Mouse (Mus musculus): Measurements from ENCODE around the gene Rasal3.
A peak's percentile ranks its signal among the peaks of the same experiment; 100 is the strongest.

Rasal3 gene

DNA sequence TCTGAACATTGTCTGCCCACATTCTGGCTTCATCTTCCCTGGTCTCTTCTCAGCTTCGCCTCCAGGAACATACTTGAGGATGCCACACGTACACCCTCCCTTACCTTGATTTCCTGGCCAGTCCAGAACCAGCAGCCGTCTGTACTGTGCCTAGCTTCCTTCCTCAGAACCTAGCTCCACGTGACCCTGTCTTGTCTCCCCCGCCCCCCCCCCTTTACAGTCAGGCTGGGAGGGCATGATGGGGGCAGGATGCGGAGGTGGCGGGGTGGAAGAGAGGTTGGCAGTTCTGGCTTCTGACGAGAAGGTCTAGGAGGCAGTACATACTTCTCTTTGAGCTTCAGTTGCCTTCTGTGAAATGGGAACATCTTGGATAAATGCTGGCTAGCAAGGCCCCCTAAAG lies at the start of gene Rasal3:
TSS of gene Rasal3 (minus strand) at position 167 of the 400 bp plus-strand sequence.
- no peak for DNase-seq (ENCODE audit: low spot score)

DNA sequence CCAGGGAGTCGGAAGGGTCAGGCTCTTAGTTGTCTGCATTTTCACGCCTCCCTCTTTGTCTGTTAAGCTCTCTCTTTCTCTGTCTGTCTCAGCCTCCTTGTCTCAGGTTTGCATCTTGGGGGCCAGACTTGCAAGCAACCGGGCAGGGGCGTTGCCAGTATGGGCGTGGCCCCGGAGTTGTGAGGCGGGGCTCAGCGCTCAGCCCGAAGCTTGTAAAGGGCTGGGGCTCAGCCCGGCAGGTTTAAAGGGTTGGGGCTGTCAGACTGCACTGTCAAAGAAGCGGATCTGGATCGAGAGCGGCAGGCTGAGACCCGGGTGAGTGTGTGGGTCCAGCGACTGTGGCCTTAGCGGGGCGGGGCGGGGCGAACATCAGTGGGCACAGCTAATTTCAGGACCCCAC lies 49.1 kb upstream of the Rasal3 start, which contains the start of gene Cyp4f39:
TSS of gene Cyp4f39 (plus strand) at position 242 of the 400 bp plus-strand sequence.
- DNase-seq (ENCODE audit: low spot score), result no peak

DNA sequence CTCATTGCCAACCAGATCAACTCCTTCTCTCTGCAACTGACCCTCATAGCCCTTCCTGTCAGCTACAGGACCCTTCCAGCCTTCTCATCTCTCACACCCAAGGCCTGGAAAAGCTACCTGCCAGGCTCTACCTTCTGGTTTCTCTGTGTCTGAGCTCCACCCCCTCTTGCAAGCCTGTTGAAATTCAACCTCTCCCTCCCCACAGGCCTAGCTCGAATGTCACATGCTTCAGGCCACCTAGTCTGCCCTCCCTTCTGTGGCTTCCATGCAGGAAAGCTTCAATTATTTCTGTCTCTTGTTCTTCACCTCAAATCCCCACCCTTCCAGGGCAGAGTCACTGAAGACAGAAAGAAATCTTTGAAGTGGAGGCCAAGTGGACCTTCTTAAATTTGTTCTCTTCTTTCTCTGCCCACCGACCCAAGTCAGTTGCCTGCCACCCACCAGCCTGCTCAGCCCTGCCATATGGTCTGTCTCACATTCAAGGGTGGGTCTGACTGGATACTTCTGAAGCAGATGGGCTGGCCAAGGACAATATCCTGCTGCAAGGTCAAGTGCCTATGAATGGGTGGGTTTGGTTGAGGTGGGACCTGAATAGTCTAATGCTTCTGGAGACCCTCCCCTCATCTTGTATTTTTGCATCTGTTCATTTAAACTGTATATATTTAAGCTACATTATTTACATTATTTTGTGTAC lies 47.6 kb upstream of the Rasal3 start:
- DNase-seq (ENCODE audit: low spot score), result no peak

DNA sequence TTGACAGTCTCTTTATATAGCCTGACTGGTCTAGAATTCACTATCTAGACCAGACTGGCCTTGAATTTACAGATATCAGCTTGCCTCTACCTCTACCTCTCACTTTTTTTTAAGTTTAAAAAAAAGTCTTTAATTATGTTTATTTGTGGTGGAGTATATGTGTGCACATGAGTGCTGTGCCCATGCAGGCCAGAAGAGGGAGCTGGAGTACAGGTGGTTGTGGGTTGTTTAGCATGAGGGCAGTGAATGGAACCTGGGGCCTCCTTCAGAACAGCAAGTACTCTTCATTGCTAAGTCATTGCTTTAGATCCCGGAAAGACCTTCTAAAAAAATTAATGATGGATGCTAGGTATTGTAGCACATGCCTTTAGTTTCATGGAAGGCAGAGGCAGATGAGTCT lies 45.7 kb upstream of the Rasal3 start:
- DNase-seq (ENCODE audit: low spot score), result no peak

DNA sequence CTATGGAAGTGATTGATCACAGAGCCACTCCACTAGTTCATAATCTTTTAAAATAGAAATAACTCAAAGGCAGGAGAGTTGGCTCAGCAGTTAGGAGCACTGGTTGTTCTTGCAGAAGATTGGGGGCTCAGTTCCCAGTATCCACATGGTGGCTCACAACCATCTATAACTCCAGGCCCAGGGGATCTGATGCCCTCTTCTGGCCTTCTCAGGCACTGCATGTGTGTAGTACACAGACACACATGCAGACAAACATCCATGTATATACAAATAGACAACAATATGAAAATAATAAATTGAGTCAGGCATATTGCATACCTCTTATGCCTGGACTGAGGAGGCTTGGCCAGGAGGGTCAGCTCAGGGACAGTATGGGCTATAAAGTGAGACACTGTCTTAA lies 43.8 kb upstream of the Rasal3 start:
- DNase-seq (ENCODE audit: low spot score), result no peak

DNA sequence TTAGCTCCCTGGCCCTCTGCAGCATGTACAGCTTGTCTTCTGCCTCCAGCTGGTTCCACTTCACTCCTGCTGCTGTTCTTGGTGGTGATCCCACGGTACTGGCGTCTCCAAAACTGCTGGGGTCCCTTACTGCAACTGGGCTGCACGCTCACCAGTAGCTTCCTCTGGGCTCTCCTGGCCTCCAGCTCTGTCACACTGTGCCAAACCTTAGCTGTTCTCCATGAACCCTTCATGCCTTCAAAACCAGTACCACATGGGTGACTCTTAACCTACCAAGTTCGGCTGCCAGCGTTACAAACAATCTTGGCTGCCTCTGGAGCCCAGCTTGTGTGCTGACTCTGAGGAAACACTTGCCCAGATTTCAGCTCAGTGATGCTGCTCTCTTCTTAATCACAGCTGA lies 41.6 kb upstream of the Rasal3 start:
- DNase-seq (ENCODE audit: low spot score), result peak; percentile 100

DNA sequence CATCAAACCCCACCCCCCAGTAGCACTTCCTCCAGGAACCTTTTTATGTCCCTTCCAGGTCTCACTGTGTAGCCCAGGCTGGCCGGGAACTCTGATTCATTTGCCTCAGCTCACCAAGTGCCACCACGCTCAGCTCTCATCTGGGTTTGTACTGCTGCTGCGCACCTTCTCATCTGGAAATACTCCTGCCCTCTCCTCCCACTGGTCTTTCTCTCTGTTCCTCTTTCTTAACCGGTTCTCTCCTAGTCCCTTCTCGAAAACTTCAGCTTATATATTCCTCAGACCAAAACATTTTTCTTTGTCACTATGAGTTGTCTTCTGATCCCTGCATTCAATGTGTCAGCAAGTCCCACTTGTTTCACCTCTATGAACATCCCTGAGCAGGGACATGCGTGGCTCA lies 39.9 kb upstream of the Rasal3 start:
- no peak for DNase-seq (ENCODE audit: low spot score)

DNA sequence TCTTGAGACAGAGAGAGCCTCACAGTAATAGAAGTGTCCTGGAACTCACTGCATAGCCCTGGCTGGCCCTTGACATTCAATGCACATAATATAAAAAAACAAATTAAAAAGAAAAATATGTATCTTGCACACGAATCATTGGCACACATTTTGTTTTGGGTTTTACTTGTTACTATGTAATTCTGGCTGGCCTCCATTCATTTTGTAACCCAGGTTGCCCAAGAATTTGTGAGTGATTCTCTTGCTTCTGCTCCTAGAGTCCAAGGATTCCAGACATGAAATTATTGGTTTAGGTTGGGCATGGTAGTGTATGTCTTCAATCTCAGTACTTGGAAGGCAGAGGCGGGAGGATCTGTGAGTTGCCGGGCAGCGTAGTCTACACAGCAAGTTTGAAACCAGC lies 33.7 kb upstream of the Rasal3 start:
- peak; percentile 81 for DNase-seq (ENCODE audit: low spot score)

DNA sequence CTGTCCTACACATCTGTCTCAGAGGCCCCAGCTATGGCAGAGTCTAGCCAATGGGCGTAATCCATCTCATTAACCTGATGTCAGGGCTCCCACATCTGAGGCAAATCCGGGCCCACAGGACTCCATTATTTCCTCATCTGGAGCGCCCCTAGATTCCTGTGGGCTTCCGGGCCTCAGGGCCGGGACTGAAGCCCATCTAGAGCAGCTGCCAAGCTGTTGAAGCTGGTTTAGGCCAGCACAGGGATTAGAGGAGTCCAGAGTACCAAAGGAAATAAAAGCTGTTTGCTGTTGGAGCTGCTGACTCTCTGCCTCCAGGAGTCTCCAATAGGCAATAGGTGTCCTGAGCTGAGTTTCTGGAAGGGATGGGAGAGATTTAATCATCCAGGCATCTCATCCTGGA lies 31.8 kb upstream of the Rasal3 start:
- no peak for DNase-seq (ENCODE audit: low spot score)

DNA sequence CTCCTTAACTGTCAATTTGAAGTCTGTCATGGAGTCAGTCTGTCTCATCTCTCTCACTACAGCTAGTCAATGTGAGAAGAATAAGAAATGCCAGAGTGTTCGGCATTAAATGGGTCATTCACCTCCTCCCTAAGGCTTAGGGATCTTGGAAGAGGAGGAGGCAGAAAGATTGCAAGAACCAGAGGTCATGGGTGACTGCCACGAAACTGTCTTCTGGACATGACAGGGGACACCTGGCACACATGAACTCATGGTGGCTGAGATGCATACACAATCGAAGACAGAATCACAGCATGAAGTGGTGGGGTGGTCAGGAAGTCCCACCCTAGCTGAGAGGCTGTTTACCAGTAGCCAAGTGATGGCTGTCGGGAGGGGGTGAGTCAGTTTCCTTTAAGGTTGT lies 30.9 kb upstream of the Rasal3 start:
- no peak for DNase-seq (ENCODE audit: low spot score)

DNA sequence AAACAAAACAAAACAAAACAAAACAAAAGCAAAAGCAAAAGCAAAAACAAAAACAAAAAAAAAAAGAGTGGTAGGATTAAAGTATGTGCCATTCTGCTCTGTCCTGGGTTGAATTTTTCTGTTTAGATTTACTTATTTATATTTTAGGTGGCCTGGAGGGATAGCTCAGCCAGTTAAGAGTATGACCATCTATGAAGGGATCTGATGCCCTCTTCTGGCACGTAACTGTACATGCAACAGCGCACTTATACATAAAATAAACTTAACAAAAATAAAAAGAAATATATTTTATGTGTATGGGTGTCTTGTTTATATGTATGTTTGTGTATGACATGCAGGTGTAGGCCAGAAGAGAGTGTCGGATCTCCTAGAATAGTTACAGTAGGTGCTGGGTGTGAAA lies 28.6 kb upstream of the Rasal3 start:
- peak; percentile 61 for DNase-seq (ENCODE audit: low spot score)

DNA sequence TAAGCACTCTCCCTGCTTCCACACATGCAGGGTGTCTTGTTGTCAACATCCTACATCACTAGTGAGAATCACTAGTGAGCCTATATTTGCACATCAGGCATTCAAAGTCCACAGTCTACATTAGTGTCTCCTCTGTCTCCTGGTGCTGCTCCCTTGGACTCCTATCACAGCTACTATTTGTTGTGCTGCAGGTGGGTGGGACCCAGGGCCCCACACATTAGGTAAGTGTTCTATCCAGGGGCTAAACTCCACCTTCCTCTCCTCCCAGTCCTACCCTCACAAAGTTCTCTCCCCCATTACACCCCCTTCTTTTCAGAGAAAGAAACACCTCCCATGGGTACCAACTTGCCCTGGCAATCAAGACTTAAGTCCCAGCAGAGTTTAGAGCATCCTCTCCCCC lies 23.2 kb upstream of the Rasal3 start:
- DNase-seq (ENCODE audit: low spot score), result no peak

DNA sequence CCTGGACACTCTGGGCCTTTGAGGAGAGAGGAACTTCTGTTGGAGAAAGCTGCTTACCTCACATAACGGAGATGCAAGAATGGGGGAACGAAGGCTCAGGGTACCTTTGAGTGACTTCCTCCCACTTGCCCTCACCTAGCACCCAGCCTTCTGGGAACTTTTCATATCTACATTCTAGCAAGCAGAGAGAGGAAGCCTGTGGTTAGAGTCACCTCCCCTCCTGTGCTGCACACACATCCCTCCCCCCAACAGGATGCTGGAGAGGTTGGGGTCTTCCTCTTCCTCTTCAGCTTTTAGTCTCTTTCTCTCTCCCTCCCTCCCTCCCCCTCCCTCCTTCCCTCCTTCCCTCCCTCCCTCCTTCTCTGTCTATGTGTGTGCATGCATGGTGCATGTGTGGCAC lies 20.7 kb upstream of the Rasal3 start, which contains the start of gene Pglyrp2:
TSS of gene Pglyrp2 (minus strand) at position 134 of the 400 bp plus-strand sequence.
- DNase-seq (ENCODE audit: low spot score), result no peak

DNA sequence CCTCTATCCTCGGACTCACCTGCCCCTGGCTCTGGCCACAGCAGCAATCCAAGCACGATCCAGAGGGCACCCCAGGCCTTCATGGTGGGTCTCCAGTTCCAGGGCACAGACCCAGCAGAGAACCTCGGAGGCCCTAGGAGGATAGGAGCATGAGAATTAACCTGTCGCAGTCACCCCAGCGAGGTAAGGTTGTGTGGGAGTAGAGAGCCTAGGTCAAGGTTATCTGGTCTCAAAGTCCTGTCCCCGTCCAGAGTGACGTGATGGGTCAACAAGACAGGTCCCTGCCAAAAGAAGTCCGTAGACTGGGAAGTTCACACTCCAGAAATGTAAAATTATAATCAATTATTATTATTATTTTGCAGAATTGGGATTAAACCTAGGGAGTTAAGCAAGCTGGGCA lies 17.4 kb upstream of the Rasal3 start:
- DNase-seq (ENCODE audit: low spot score), result no peak

DNA sequence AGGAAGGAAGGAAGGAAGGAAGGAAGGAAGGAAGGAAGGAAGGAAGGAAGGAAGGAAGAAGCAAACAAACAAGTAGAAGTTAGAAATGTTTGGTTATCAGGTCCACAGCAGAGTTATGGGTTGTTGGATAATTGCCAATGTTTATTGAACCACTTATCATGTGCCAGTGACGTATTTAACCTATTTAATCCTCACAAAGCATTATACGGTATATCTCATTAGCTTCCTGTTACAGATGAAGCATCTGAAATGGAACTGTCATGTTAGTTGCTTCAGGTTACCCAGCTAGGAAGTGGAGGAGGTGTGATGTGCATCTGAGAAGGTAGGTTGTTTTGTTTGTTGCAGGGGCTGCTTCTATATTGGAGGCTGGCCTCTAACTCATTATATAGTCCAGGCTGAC lies 16.6 kb upstream of the Rasal3 start:
- no peak for DNase-seq (ENCODE audit: low spot score)

DNA sequence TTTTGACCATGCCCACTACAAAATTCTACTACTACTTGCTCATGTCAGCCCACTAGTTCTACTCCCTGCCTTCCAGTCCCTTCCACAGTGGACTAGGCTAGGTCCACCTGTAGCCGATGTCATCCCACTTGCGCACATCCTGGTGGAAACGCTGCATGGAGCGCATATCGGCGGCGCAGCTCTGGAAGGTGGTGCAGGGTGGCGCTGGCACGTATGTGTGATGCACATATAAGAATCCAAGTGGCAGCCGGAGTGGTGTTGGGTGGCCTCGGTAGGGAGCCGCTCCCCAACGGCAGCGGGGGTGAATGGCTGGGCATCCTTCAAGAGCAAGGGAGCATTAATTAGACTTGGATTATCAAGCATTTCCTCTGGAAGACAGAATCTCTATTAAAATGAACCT lies 13.4 kb upstream of the Rasal3 start:
- DNase-seq (ENCODE audit: low spot score), result no peak

DNA sequence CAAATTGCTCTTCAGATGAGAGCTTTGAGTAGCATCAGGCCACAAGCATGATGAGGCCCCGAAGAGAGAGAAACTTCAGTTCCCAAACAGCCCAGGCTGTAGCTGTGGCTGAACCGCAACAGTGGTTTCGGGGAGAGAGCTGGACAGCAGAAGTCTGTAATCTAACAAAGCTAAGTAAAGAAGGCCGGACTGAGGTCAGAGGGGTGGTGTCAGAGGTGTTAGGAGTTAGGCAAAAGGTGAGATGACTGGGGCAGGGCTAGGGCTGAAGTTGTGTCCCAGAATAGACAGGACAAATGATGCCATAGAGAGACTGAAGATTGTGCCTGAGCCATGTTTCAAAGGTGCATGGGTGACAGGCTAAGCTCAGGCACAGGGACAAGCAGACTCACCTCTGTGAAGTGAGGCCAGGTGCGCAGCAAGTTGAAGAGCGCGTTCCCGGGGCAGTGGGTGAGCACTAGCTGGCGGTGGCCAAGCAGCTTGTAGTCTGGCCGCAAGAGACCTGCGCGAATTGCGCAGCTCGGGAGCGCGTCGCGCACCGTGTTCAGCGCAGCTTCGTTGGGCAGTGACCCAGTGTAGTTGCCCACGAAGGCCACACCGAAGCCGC lies 12.1 kb upstream of the Rasal3 start:
- DNase-seq (ENCODE audit: low spot score), result no peak

DNA sequence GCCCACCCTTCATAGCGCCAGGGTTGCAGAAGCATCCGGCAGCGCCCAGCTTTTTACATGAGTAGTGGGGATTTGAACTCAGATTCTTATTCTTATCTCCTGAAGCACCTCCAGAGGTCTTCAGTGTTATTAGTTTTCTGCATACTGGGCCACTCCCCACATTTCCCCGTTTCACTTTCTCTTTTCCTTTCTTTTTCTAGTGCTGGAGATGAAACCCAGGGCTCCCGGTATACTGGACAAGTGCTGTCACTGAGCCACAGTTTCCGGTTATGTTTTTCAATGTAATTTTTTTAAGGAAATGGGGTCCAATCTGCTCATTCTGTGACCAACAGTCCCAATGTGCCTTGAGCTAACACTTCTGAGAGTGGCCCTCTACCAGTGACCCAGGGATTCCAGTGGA lies 8.5 kb upstream of the Rasal3 start:
- no peak for DNase-seq (ENCODE audit: low spot score)

DNA sequence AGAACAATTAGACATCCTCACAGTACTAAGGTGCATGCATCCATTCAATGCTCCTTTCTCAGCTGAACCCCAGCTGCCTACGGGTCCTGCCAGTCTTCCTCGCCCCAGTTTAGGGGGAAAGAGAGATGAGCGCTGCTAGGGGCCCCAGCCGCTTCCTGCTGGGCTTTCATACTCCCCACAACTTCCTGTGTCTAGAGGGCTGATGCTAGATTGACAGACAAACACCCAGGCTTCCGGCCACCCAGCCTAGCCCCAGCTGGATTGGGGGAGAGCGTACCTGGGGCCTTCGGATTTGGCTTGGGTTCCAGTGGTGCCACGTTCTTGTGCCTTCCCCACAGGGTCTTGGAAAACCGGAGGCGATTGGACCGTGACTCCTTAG lies 615 bp downstream of the Rasal3 start:
- no peak for DNase-seq (ENCODE audit: low spot score)

DNA sequence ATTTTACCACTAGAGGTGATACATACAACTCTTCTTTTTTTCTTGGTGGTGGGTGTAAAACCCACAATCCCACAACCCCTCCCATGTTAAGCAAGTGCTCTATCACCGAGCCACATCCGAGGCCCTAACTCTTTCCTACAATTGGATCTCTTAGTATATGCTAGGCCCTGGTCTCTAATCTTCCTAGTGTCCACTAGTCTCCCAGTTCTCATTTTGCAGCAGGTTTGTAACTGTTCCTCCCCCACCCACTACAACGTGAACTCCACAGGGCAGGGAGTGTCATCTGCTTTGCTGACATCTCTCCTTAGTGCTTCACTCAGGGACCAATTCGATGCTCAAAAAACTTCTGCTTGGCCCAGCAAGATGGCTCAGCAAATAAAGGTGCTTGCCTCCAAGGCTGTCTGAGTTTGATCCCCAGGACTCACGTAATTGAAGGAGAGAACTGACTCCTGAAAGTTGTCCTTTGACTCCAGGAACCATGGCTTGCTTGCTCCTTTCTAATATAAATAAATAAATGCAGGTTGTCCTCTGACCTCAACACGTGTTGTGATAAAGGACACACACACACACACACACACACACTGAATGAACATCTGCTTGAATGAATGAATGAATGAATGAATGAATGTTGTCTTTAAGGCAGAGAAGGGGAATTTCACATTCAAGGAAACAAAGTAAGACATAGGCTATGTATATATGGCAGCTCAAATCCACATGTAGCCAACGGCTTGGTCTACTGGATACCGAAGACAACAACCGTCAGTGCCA lies 1.2 kb downstream of the Rasal3 start:
- DNase-seq (ENCODE audit: low spot score), result no peak

DNA sequence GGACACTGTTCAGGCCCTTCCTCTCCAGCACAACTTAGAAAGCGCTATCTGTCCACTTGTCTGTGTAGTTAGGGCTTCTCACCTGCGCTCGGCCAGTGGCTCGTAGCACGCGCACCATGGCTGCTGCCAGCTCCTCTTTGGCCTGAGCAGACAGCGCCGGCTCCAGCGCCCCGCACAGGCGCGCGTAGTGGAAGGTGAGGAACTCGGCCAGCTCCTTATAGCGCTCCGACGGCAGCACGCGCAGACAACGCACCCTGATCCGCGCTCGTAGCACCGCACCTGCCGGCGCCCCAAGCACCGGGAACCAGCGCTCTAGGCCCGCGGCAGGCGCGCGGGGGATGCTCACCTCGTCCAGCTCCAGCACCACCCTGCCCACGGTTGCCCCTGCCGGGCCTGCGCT lies 7.1 kb downstream of the Rasal3 start:
- no peak for DNase-seq (ENCODE audit: low spot score)

DNA sequence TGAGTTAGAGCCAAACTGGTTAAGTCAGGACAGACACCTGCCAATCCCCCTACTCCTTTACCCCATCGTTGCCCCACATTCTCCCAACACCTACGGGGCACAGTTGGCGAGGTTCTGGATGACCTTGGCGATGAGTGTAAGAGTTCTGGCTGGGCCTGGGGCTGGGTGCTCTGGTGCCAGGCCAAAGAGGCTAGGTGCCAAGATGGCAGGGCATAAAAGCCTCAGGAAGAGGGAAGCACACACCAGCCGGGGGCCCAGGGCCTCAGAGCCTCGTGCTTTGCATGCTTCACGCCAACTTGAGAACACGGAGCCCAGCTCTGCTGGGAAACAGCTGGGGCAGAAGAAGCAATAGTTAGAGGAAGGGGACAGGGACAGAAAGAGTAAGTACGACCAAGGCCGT lies 9.4 kb downstream of the Rasal3 start:
- DNase-seq (ENCODE audit: low spot score), result no peak

DNA sequence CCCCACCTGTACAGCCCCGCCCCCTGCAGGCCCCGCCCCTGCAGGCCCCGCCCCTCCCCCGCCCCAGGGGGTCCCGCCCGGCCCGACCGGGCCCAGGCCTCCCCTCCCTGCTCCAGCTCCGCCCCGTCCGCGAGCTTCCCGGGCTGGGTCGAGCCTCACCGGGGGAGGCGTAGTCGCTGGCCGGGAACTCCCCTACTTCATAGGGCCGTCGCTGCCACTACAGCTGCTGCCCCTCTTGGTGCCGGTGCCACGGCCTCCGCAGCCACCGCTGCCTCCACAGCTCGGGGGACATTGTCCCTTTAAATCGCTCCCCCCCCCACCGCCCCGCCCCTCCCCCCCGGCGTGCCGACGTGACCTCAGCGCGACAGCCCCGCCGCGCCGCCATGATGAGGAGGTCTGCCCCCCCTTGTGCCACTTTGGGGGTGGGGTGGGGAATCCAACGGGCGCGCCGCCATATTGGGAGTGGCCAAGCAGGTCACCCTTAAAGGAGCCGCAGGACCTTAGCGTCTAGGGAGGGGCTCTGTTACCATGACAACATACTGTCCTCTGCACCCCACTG lies 14.2 kb downstream of the Rasal3 start, which contains the start of gene Wiz:
TSS of gene Wiz (minus strand) at position 339 of the 559 bp plus-strand sequence.
- DNase-seq (ENCODE audit: low spot score), result peak; percentile 90

Data from adipocyte (in vitro differentiated cells).